In the genomic region with DNA sequence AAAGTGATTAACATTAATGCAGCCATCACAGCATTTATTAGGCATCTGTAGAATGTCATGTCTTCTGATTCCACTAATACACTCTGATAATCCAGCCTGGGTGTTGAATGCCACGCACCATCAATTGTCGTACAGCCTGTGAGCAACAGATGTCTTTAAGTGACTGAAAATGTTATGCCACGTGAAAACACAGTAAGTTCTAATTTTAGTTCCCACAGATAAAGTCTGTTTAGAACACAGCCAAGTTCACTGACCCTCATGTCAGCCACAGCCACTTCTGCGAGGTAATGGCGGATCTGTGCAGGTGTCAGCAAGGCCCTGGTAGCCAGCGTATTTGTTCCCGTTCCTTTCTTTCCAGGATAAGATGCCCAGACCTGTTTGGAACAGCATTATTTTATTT, we compare ENCODE assay signal across 27 mouse cellular contexts. TPM values are rescaled to one million over a fixed set of nuclear protein-coding genes. Genes with fewer than 3 reads are reported as not detected.
DNase-seq lines count a peak whose midpoint lies in the region; ATAC-seq and TF ChIP-seq lines count a peak whose summit lies in the region.
"Had no signal": no experiment of that assay in that cellular context is flagged by ENCODE, and none has a peak within 500 bp of the region (broad histone marks: within the 10 kb centered on the region; RNA-seq: fewer than 3 reads in every experiment).

No protein-coding gene starts in this region.

- TF ChIP-seq EP300 in heart, adult 2 months (IDR thresholded peaks at IDR 0.05; ENCODE audit: insufficient read depth, low read depth, low read length), result no peak
- TF ChIP-seq EP300 in heart, postnatal 0 days (IDR thresholded peaks at IDR 0.05; ENCODE audit: low read depth), result no peak

- H3K4me1 ChIP-seq in heart, adult 2 months (ENCODE audit: control insufficient read depth, insufficient read depth, low read length), result no peaks in the 10 kb centered on the region
- peaks cover 13 to 20% of the 10 kb centered on the region in 2 experiments for H3K4me1 ChIP-seq in heart, embryonic 14.5 days (ENCODE audit: control insufficient read depth in 2 of 2, insufficient read depth in 2 of 2, low read length in 2 of 2)
- H3K4me1 ChIP-seq in heart, embryonic 11.5 days (ENCODE audit: control insufficient read depth, insufficient read depth, low read length), result peaks cover 9% of the 10 kb centered on the region; the same call in 1 of the 2 replicates
- peaks cover 17% of the 10 kb centered on the region; the same call in 1 of the 2 replicates for H3K4me1 ChIP-seq in heart, postnatal 0 days (ENCODE audit: control insufficient read depth, insufficient read depth)
- H3K4me1 ChIP-seq in heart, embryonic 10.5 days, result peaks cover 18% of the 10 kb centered on the region
- H3K4me1 ChIP-seq: embryonic facial prominence, embryonic 13.5 days; hindbrain, embryonic 12.5 days; hindbrain, embryonic 15.5 days had no signal

- DNase-seq in heart, adult 11 months, result peak; percentile 85
- no peak for DNase-seq in heart, adult 2 months
- peak; percentile 69 for DNase-seq in heart, postnatal 0 days (ENCODE audit: low spot score)
- no peak for DNase-seq in heart, embryonic 10.5 days (ENCODE audit: low spot score)
- DNase-seq: adrenal gland, postnatal 10 days; B cell, adult 2 months; cerebellum, adult 11-12 months; cerebellum, adult 8-10 months; cerebellum, postnatal 10 days; cerebellum, postnatal 36 days; embryo, embryonic 11 days; gastrocnemius, postnatal 25 days; heart, postnatal 10 days; kidney, adult 2 months had no signal

- intact Hi-C loops in heart, adult 2 months (cut with DNase I), result no loop called here

- TF ChIP-seq CTCF in heart, adult 2 months (IDR thresholded peaks at IDR 0.05), result no peak
- no peak for TF ChIP-seq CTCF in heart, postnatal 0 days (IDR thresholded peaks at IDR 0.05; ENCODE audit: low read depth)

- 65% methylated on average over 7 of the region's 7 CpGs for WGBS in heart, adult 2 months
- WGBS in heart, embryonic 14.5 days, result 43% methylated on average over 7 of the region's 7 CpGs
- 55% methylated on average over 7 of the region's 7 CpGs for WGBS in heart, embryonic 11.5 days (ENCODE audit: insufficient replicate concordance)
- WGBS in heart, postnatal 0 days, result 42% methylated on average over 7 of the region's 7 CpGs
- WGBS in heart, embryonic 10.5 days, result 65% methylated on average over 7 of the region's 7 CpGs

- H3K27me3 ChIP-seq in heart, adult 2 months (ENCODE audit: control insufficient read depth, insufficient read depth, low read length), result no peaks in the 10 kb centered on the region
- no peaks in the 10 kb centered on the region for H3K27me3 ChIP-seq in heart, embryonic 14.5 days (ENCODE audit: control insufficient read depth, insufficient read depth, low read length)
- no peaks in the 10 kb centered on the region for H3K27me3 ChIP-seq in heart, embryonic 11.5 days (ENCODE audit: control insufficient read depth, insufficient read depth, low read length)
- H3K27me3 ChIP-seq in heart, postnatal 0 days (ENCODE audit: control insufficient read depth, insufficient read depth, low read length), result no peaks in the 10 kb centered on the region
- 0 out of 2 replicates have a peak, but pooled peaks cover 4% of the 10 kb centered on the region for H3K27me3 ChIP-seq in heart, embryonic 10.5 days (ENCODE audit: insufficient read depth, poor library complexity, severe bottlenecking)
- H3K27me3 ChIP-seq: CH12.LX; embryonic facial prominence, embryonic 13.5 days; Patski had no signal

- no peak overlapping the region for H3K4me2 ChIP-seq in heart, embryonic 14.5 days (ENCODE audit: low read length)
- H3K4me2 ChIP-seq in heart, embryonic 11.5 days, result no peak overlapping the region
- H3K4me2 ChIP-seq in heart, postnatal 0 days (ENCODE audit: low read depth, low read length), result no peak overlapping the region
- H3K4me2 ChIP-seq: embryonic facial prominence, embryonic 13.5 days; forebrain, embryonic 12.5 days; forebrain, embryonic 15.5 days; hindbrain, embryonic 12.5 days; hindbrain, embryonic 15.5 days had no signal

- ATAC-seq in heart, embryonic 14.5 days (ENCODE audit: insufficient number of reproducible peaks, insufficient read depth, low FRiP score, low read depth), result no peak
- no peak for ATAC-seq in heart, embryonic 11.5 days (replicated peaks; ENCODE audit: insufficient number of reproducible peaks, low FRiP score, low TSS enrichment)
- peak; percentile 75 for ATAC-seq in heart, postnatal 0 days (ENCODE audit: insufficient read depth, low read depth)
- ATAC-seq: forebrain, embryonic 15.5 days; intestine, postnatal 0 days; Patski had no signal

- H3K4me3 ChIP-seq in heart, adult 2 months, result no peak overlapping the region
- no peak overlapping the region for H3K4me3 ChIP-seq in heart, embryonic 14.5 days (ENCODE audit: control insufficient read depth in 1 of 2, insufficient read depth in 1 of 2, low read depth in 1 of 2, low read length in 2 of 2)
- H3K4me3 ChIP-seq in heart, embryonic 11.5 days (ENCODE audit: low read depth, low read length), result no peak overlapping the region
- H3K4me3 ChIP-seq in heart, postnatal 0 days (ENCODE audit: low read depth, low read length), result no peak overlapping the region
- no peak overlapping the region for H3K4me3 ChIP-seq in heart, embryonic 10.5 days
- H3K4me3 ChIP-seq: embryonic facial prominence, embryonic 10.5 days; embryonic facial prominence, embryonic 13.5 days; erythroblast, embryonic 14.5 days; forebrain, embryonic 12.5 days; forebrain, embryonic 15.5 days; hindbrain, embryonic 12.5 days; hindbrain, embryonic 15.5 days had no signal

- H3K36me3 ChIP-seq in heart, adult 2 months (ENCODE audit: control insufficient read depth, insufficient read depth, low read length), result peaks cover 3% of the 10 kb centered on the region
- no peaks in the 10 kb centered on the region for H3K36me3 ChIP-seq in heart, embryonic 14.5 days (ENCODE audit: control insufficient read depth, insufficient read depth, low read length)
- H3K36me3 ChIP-seq in heart, embryonic 11.5 days (ENCODE audit: control insufficient read depth, insufficient read depth, low read length), result no peaks in the 10 kb centered on the region
- H3K36me3 ChIP-seq in heart, postnatal 0 days (replicated peaks; ENCODE audit: control insufficient read depth, insufficient read depth, low read length), result no peaks in the 10 kb centered on the region
- no peaks in the 10 kb centered on the region for H3K36me3 ChIP-seq in heart, embryonic 10.5 days
- H3K36me3 ChIP-seq: embryonic facial prominence, embryonic 10.5 days; embryonic facial prominence, embryonic 13.5 days; forebrain, embryonic 12.5 days; forebrain, embryonic 15.5 days; hindbrain, embryonic 12.5 days; hindbrain, embryonic 15.5 days had no signal

- no peak overlapping the region for H3K27ac ChIP-seq in heart, adult 2 months
- peak overlapping the region; percentile 36 to 41; a peak in 1 of 4 replicates for H3K27ac ChIP-seq in heart, embryonic 14.5 days (replicated peaks in 1 of 2; ENCODE audit: control insufficient read depth in 1 of 2, insufficient read depth in 1 of 2, low read depth in 2 of 2, low read length in 2 of 2)
- H3K27ac ChIP-seq in heart, embryonic 11.5 days (ENCODE audit: low read depth, low read length), result no peak overlapping the region
- H3K27ac ChIP-seq in heart, postnatal 0 days (ENCODE audit: low read depth), result peak overlapping the region; percentile 55
- no peak overlapping the region for H3K27ac ChIP-seq in heart, embryonic 10.5 days
- H3K27ac ChIP-seq: embryonic facial prominence, embryonic 10.5 days; embryonic facial prominence, embryonic 13.5 days; forebrain, embryonic 12.5 days; forebrain, embryonic 15.5 days; hindbrain, embryonic 12.5 days; hindbrain, embryonic 15.5 days had no signal

- no peak for TF ChIP-seq POLR2A in heart, adult 2 months (IDR thresholded peaks at IDR 0.05; ENCODE audit: insufficient read depth, low read depth, low read length)

- no peak overlapping the region for H3K9ac ChIP-seq in heart, adult 2 months (ENCODE audit: low read depth, low read length)
- H3K9ac ChIP-seq in heart, embryonic 14.5 days (ENCODE audit: low read length), result no peak overlapping the region
- no peak overlapping the region for H3K9ac ChIP-seq in heart, embryonic 11.5 days (ENCODE audit: low read depth, low read length)
- no peak overlapping the region for H3K9ac ChIP-seq in heart, postnatal 0 days (replicated peaks; ENCODE audit: low read depth, low read length)
- H3K9ac ChIP-seq: embryonic facial prominence, embryonic 13.5 days; forebrain, embryonic 12.5 days; forebrain, embryonic 15.5 days; hindbrain, embryonic 12.5 days; hindbrain, embryonic 15.5 days had no signal

- H3K79me2 ChIP-seq in heart, adult 2 months (replicated peaks; ENCODE audit: control insufficient read depth, insufficient read depth, low read length), result no peaks in the 10 kb centered on the region

- no peaks in the 10 kb centered on the region for H3K9me3 ChIP-seq in heart, embryonic 14.5 days (ENCODE audit: control insufficient read depth, low read length)
- H3K9me3 ChIP-seq in heart, embryonic 11.5 days (replicated peaks; ENCODE audit: control insufficient read depth, low read length), result no peaks in the 10 kb centered on the region
- no peaks in the 10 kb centered on the region for H3K9me3 ChIP-seq in heart, postnatal 0 days (replicated peaks; ENCODE audit: control insufficient read depth, low read length)
- H3K9me3 ChIP-seq in heart, embryonic 10.5 days, result no peaks in the 10 kb centered on the region
- H3K9me3 ChIP-seq: embryonic facial prominence, embryonic 10.5 days; embryonic facial prominence, embryonic 13.5 days; forebrain, embryonic 12.5 days; forebrain, embryonic 15.5 days; G1E; hindbrain, embryonic 12.5 days; hindbrain, embryonic 15.5 days had no signal

RNA-seq across cellular contexts. Expression of a gene that starts 7.3 kb away (rescaled TPM):
- 10 to 100 TPM; 13.3 to 16.9 TPM for total RNA-seq in heart, adult 2 months (2021)
- polyA plus RNA-seq in heart, adult 2 months (2012; rRNA removed), result 8.2 and 9.0 TPM in 2 replicates
- polyA plus RNA-seq in heart, embryonic 14.5 days (2014; fragmentation: Nextera tagmentation; extraction: Ambion mirVana), result 14.9 TPM in 2 replicates
- polyA plus RNA-seq in heart, embryonic 11.5 days (2014; fragmentation: Nextera tagmentation; extraction: Ambion mirVana), result 14.5 and 17.0 TPM in 2 replicates
- 2.4 and 3.4 TPM in 2 replicates for total RNA-seq in heart, postnatal 0 days (2014; rRNA removed; ENCODE audit: low replicate concordance)
- polyA plus RNA-seq in heart, postnatal 0 days (2015; fragmentation: Nextera tagmentation; extraction: Ambion mirVana), result 16.5 and 17.5 TPM in 2 replicates
- 13.8 and 17.9 TPM in 2 replicates for polyA plus RNA-seq in heart, embryonic 10.5 days (2016; fragmentation: Nextera tagmentation; extraction: Ambion mirVana)
- total RNA-seq: CH12.LX had no signal
- polyA plus RNA-seq: Patski had no signal

RNA-seq across cellular contexts. Expression of a gene that starts 12.0 kb away (rescaled TPM):
- total RNA-seq in heart, adult 2 months (2021), result 10 to 100 TPM; 12.5 to 14.3 TPM
- polyA plus RNA-seq in heart, adult 2 months (2012; rRNA removed), result 10.1 and 13.8 TPM in 2 replicates
- polyA plus RNA-seq in heart, embryonic 14.5 days (2014; fragmentation: Nextera tagmentation; extraction: Ambion mirVana), result 45.7 and 48.4 TPM in 2 replicates
- polyA plus RNA-seq in heart, embryonic 11.5 days (2014; fragmentation: Nextera tagmentation; extraction: Ambion mirVana), result 51.6 and 51.9 TPM in 2 replicates
- 34.7 and 45.5 TPM in 2 replicates for total RNA-seq in heart, postnatal 0 days (2014; rRNA removed; ENCODE audit: low replicate concordance)
- polyA plus RNA-seq in heart, postnatal 0 days (2015; fragmentation: Nextera tagmentation; extraction: Ambion mirVana), result 27.1 and 28.4 TPM in 2 replicates
- polyA plus RNA-seq in heart, embryonic 10.5 days (2016; fragmentation: Nextera tagmentation; extraction: Ambion mirVana), result 65.2 and 69.7 TPM in 2 replicates

Comparison
In these comparisons a context has a peak if more than half of its experiments do, and no peak if none do; other contexts are left out.
1. DNase-seq: peak in heart, adult 11 months (single experiment) and heart, postnatal 0 days (single experiment); none in heart, adult 2 months (0 of 2) and heart, embryonic 10.5 days (single experiment).
2. H3K27ac ChIP-seq: peak in heart, embryonic 14.5 days (2 of 2) and heart, postnatal 0 days (single experiment); none in heart, adult 2 months (single experiment), heart, embryonic 11.5 days (single experiment) and heart, embryonic 10.5 days (single experiment).